Mouse (Mus musculus) megakaryocyte, embryonic 14.5 days (primary cell): ENCODE data around the gene Ppt1.

Experiments used
- FLI1 ChIP-seq: IDR thresholded peaks from 2 replicates; pipeline ENCODE4 v1.6.1; 2012; ENCODE audit warnings: low read length, inconsistent platforms, mixed read lengths
- GATA1 ChIP-seq: IDR thresholded peaks from 3 replicates; pipeline ENCODE4 v1.6.1; 2012; ENCODE audit warnings: mixed read lengths, low read length, inconsistent platforms, borderline replicate concordance

GRCm38 (mm10) chr4:122890881-122891481 lies 54.9 kb downstream of the Ppt1 start:
- no peak; the same call in 2 of the 3 replicates for TF ChIP-seq GATA1
- no peak for TF ChIP-seq FLI1
